Mouse (Mus musculus): ENCODE data around the gene Zfy2. TPM values are rescaled to one million over a fixed set of nuclear protein-coding genes. Genes with fewer than 3 reads are reported as not detected.

Zfy2 gene
- not detected in 2 replicates for polyA plus RNA-seq (2015; fragmentation: Nextera tagmentation; extraction: Ambion mirVana)

DNA sequence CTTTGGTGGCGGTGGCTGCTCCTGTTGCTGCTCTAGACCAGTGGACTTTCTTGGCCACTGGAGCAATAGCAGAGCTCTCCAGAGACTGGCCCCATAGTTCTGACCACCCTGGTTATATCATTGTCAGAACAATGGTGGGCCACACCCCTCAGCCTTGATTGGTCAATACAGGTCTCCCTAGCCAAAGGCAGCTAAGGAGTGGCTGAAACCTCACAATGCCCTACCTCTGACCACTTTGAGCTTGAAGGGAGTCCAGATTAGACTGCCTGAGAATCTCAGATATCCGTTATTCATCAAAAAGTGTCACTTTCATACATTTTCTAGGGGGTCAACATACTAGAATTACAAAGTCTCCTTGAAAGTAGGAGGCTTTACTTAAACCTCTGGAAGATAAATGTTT, at the start of gene Zfy2:
TSS of gene Zfy2 (minus strand) at position 101 of the 400 bp plus-strand sequence.
- no peak for DNase-seq (ENCODE audit: low spot score)
